Mouse (Mus musculus): ENCODE data around the gene Ramp1.
A peak's percentile ranks its signal among the peaks of the same experiment; 100 is the strongest.

Gene Ramp1

DNA sequence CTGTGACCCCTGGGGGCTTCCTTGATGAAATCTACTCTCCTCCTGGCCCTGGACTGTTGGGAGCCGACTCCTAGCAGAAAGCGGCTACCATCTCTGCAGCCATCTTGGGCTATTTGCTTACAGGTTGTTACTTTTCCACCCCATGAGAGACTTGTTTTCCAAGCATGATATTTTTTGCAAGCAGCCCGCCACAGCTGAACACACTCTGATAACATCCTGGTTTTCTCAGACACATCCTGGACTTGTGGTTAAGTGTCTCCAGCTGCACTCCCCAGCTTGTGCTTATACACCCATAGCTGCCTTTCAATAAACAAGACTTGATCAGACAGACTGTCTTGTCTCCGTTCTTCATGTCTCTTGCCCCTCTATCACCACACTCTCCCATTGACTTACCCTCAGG is 61.6 kb downstream of the Ramp1 start:
- no peak for DNase-seq

DNA sequence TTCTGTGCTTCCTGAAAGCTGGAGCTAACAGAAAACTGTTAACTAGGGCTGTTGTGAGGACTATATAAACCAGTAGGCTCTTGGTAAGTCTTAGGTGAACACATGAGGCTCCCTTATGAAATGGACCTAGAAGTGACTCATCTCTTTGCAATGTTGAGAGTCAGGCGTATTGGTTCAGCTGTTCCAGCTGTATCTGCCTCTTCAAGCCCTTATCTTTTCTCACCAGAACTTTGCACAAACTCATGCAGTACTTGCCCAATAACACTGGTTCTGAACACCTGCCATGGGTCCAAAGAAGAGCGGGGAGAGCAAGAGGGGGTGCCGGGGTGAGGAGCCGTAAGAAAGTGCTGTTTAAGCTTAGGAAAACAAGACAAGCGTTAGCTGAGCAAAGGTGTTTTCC is 68.6 kb downstream of the Ramp1 start:
- DNase-seq, result no peak

DNA sequence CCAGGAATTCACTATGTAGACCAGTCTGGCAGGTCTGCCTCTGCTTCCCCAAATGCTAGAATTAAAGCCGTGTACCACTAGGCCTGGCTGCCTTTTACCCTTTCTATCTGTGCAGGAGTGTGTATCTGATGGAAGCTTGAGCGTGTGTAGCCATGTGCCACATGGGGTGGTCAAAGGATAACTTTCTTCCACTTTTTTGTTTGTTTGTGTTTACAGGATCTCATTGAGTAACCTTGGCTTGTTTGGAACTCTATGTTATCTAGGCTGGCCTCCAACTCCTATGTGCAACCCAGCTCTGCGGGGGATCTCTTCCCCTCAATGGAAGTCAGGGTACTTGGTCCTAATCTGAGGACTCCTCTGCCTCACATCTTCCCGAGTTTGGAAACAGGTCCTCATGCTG is 69.3 kb downstream of the Ramp1 start:
- no peak for DNase-seq

DNA sequence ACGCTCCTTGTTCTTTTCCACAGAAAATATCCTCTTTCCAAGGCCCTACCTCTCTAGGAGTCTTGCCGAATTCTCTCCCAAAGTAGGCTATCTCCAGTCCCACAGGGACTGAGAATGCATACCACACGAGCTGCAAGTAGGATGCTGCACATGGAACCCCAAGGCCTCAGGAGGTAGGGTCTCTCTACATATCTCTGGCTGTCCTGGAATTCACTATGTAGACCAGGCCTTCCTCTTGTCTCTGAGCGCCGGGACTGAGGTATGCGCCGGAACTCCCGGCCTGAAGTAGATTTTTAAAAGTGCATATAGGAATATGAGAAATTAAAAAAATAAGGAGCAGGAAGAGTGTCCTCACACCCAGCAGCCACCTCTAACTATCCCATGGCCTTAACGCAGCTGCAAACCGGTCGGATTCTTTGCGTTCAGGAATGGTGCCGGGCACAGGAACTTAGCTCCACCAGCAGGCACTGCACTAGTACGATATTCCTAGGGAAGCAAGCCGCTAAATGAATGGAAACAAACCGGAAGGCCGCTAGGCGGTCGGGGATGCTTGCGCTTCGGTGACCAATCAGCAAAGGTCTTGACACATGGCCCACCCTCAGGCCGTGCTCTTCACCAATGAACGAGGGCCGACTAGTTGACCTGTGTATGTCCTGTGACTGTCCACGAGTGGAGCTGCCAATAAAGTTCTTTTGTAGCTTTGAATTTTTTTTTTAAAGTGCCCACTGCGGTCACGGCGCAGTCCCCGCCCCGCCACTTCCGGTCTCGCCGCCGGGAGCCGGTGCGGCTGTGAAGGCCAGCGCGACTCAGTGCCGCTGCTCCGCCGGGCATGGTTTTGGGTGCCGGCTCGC is 70.2 kb downstream of the Ramp1 start, which contains the start of gene Ube2f:
Ube2f (plus strand) TSS at position 741 of the 851 bp plus-strand sequence.
- peak; percentile 98 for DNase-seq

DNA sequence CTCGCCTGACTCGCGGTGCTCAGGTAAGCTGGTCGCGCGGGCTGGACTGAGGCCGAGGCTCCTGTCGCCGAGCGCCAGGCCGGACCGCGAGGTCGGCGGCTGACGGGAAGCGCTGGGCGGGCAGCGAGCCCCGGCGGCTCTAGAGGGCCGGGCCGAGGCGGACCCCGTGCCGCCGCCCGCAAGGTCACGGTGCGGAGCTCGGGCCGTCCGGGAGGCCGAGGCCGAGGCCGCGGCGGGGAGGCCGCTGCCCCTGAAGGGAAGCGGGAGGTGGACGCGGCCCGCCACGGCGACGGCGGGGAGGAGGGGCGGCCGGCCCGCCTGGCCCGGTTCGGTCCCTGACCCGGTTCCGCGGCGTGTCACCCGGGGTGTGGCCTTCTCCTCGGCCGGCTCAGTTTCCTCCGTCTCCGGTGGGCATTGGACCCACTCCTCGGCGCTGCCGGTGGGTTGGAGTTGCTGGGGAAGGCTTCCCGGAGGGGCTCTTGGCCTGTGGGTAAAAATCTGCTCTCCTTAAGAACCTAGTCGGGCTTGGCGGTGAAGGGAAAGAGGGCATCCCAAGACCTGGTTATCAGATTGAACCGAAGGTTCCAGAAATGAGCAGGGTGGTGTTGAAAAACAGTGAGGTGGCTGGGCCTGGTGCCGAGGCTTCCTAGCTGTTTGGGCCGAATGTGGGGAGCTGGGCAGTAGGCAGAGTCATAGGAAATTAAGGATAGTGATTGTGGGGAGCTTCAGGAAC is 71.0 kb downstream of the Ramp1 start:
- peak; percentile 17 for DNase-seq

DNA sequence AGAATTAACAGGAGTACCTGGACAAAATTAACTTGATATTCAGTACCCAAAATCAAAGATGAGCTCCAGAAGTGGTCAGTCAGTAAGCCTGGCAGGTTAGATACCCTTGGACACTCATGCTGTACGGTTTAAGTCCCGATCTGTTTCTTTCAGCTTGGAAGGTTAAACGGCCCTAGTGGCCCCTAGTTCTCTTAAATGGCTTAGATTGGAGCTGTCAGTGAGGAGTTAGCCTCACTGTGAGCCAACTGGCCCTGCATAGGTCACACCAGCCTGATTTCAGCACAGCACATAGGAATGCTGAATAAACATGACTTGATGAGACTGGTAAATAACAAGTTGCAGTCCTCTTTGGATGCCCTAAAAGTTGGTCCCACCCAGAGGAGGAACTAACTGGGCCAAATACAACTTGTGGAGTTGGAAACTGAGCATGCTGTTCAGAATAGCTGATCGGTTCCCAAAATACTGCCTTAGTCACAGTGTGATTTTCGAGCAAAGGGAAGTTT is 71.6 kb downstream of the Ramp1 start:
- no peak for DNase-seq

DNA sequence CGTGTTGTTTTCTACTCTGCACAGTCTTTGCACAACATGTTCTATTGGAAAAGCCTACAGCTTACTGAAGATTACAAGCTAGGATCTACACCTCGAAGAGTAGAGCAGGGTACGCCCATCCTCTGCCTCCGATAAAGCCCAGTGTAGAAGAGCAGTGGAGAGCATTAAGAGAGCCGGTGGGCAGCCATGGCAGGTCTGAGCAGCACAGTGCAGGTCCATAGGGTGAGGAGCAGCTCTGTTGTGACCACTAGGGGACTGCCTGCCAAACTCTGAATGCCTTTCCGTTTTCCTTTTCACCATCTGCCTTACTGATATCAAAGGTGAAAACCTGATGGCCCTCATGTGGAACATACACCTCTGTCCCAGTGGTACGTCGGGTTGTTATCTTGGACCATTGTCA is 72.3 kb downstream of the Ramp1 start:
- DNase-seq, result no peak

DNA sequence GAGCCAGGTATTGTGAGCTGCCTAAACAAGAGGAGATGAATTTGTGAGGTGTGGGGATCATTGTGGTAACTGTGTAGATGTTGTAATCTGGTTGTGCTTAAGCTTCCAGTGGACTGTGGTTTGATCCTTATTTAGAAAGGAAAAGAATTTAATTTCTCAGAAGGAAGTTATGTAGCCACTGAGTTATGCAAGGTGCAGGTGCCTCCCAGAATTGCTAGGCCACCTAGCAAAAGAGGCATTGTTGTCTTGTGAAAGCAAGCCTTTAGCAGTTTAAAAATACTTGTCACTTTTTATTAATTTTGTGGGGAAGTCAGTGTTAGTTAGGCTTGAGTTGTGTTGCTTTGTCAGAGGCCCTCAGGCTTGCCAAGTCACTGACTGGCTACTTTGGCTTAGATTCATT is 78.3 kb downstream of the Ramp1 start:
- DNase-seq, result no peak

DNA sequence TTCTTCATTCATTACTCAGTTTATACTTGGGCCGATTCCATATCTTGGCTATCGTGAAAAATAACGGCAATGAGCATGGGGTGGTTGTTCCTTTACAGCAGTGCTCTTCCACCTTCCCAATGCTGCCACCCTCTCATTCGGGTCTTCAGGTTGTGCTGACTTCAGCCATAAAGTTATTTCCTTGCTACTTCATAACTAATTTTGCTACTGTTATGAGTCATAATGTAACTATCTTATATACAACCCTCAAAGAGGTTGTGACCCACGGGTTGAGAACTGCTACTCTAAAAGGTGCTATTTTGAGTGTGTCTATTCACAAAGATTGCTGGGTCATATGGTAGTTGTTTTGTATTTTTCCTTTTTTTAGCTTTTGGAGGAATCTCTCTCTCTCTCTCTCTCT is 80.2 kb downstream of the Ramp1 start:
- no peak for DNase-seq

DNA sequence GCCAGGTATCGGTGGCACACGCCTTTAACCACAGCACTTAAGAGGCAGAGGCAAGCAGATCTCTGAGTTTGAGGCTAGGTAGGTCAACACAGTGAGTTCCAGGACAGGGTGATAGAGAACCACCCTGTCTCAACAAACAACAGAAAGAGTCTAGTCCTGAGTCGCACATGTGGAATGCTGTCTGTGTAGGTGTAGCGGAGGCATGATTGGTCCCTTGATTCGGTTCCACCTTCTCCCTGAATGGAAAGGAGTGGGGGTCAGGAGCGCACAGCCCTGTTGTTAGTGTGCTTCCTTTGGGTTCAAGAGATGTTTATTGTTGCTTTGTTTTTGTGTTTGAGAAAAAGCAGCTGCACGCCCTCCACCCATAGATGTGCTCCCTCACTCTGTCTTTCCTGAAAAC is 82.9 kb downstream of the Ramp1 start:
- no peak for DNase-seq

DNA sequence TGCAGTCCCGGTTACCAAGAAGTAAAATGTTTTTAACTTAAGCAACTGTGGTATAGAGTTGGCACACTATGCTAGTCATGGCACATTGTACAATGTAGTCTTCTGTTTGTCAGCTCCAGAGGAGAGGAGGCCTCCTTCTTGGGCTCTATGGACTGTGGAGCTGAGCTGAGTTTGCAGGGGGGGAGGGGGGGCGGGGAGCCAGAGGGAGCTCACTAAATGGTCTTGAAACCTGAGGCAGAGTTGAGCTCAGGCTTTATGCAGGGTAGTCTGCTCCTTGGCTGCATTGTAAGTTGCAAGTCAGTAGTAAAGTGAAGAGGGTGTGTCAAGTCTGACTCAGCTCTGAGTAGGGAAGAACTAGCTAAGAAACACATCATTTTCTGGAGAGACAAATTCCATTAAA is 92.6 kb downstream of the Ramp1 start:
- no peak for DNase-seq

All from kidney, adult 11 months (tissue).